Mouse (Mus musculus): ENCODE measurements at regions not wholly inside any gene's neighbourhood (a gene's known extent, or its start where the extent isn't known, plus 50 kb on each side); places are given as distances from the start of the nearest gene placed in this dataset.

- H3K4me2 ChIP-seq: peak overlapping the region; percentile 27
- 24% methylated on average over 16 of the region's 16 CpGs for WGBS
- peaks cover 8% of the 10 kb centered on the region for H3K4me1 ChIP-seq
- H3K27me3 ChIP-seq (replicated peaks): no peaks in the 10 kb centered on the region
- H3K27ac ChIP-seq: no peak overlapping the region
- no peak overlapping the region for H3K4me3 ChIP-seq (replicated peaks)
- H3K9me3 ChIP-seq: no peaks in the 10 kb centered on the region
- H3K36me3 ChIP-seq: no peaks in the 10 kb centered on the region
- no peak for ATAC-seq (ENCODE audit: insufficient read depth, low FRiP score, low read depth)
- H3K9ac ChIP-seq: no peak overlapping the region
Observed at GRCm38 (mm10) chr10:17230040-17230818, 492.8 kb upstream of the Cited2 start.

GRCm38 (mm10) chr10:17235955-17236650 is 486.9 kb upstream of the Cited2 start:
- 54% methylated on average over 10 of the region's 10 CpGs for WGBS
- H3K4me2 ChIP-seq: no peak overlapping the region
- no peak overlapping the region for H3K4me3 ChIP-seq (replicated peaks)
- H3K27me3 ChIP-seq (replicated peaks): no peaks in the 10 kb centered on the region
- no peak for ATAC-seq (ENCODE audit: insufficient read depth, low FRiP score, low read depth)
- H3K9me3 ChIP-seq: no peaks in the 10 kb centered on the region
- H3K36me3 ChIP-seq: no peaks in the 10 kb centered on the region
- H3K27ac ChIP-seq: no peak overlapping the region
- H3K4me1 ChIP-seq: no peaks in the 10 kb centered on the region
- H3K9ac ChIP-seq: no peak overlapping the region

- no peaks in the 10 kb centered on the region for H3K4me1 ChIP-seq
Observed at GRCm38 (mm10) chr10:17236761-17237160, 486.3 kb upstream of the Cited2 start.

GRCm38 (mm10) chr10:17237463-17237862 is 485.6 kb upstream of the Cited2 start:
- no peaks in the 10 kb centered on the region for H3K9me3 ChIP-seq
- 50% methylated on average over 11 of the region's 11 CpGs for WGBS
- H3K36me3 ChIP-seq: no peaks in the 10 kb centered on the region
- H3K4me3 ChIP-seq (replicated peaks): no peak overlapping the region
- no peaks in the 10 kb centered on the region for H3K27me3 ChIP-seq (replicated peaks)
- ATAC-seq (ENCODE audit: insufficient read depth, low FRiP score, low read depth): no peak
- no peak overlapping the region for H3K9ac ChIP-seq
- no peaks in the 10 kb centered on the region for H3K4me1 ChIP-seq
- no peak overlapping the region for H3K4me2 ChIP-seq
- H3K27ac ChIP-seq: no peak overlapping the region

More at GRCm38 (mm10) chr10:17236761-17237160, 486.3 kb upstream of the Cited2 start:
- WGBS: 62% methylated on average over 2 of the region's 2 CpGs
- Histone ChIP-seq H3K4me2 (no peak overlapping the region), H3K27ac (no peak overlapping the region), H3K27me3 (replicated peaks) (no peaks in the 10 kb centered on the region), H3K9ac (no peak overlapping the region), H3K9me3 (no peaks in the 10 kb centered on the region), H3K4me3 (replicated peaks) (no peak overlapping the region), H3K36me3 (no peaks in the 10 kb centered on the region)
- ATAC-seq (ENCODE audit: insufficient read depth, low FRiP score, low read depth): no peak

- H3K36me3 ChIP-seq: no peaks in the 10 kb centered on the region
- no peaks in the 10 kb centered on the region for H3K9me3 ChIP-seq
- no peak overlapping the region for H3K4me3 ChIP-seq (replicated peaks)
- no peak for ATAC-seq (ENCODE audit: insufficient read depth, low FRiP score, low read depth)
- H3K4me2 ChIP-seq: no peak overlapping the region
- no peaks in the 10 kb centered on the region for H3K27me3 ChIP-seq (replicated peaks)
- no peaks in the 10 kb centered on the region for H3K4me1 ChIP-seq
- no peak overlapping the region for H3K27ac ChIP-seq
- 76% methylated on average over 12 of the region's 12 CpGs for WGBS
- no peak overlapping the region for H3K9ac ChIP-seq
Observed at GRCm38 (mm10) chr10:17237918-17238850, 484.8 kb upstream of the Cited2 start.

GRCm38 (mm10) chr10:17248270-17248669 is 474.7 kb upstream of the Cited2 start:
- no peak for ATAC-seq (ENCODE audit: insufficient read depth, low FRiP score, low read depth)
- no peaks in the 10 kb centered on the region for H3K36me3 ChIP-seq
- H3K27ac ChIP-seq: no peak overlapping the region
- H3K27me3 ChIP-seq (replicated peaks): no peaks in the 10 kb centered on the region
- H3K4me3 ChIP-seq (replicated peaks): no peak overlapping the region
- 54% methylated on average over 2 of the region's 2 CpGs for WGBS
- no peak overlapping the region for H3K9ac ChIP-seq
- no peaks in the 10 kb centered on the region for H3K4me1 ChIP-seq
- no peak overlapping the region for H3K4me2 ChIP-seq
- no peaks in the 10 kb centered on the region for H3K9me3 ChIP-seq

- Histone ChIP-seq H3K9me3 (no peaks in the 10 kb centered on the region), H3K9ac (no peak overlapping the region), H3K4me2 (no peak overlapping the region), H3K27me3 (replicated peaks) (no peaks in the 10 kb centered on the region), H3K36me3 (no peaks in the 10 kb centered on the region), H3K4me3 (replicated peaks) (no peak overlapping the region), H3K27ac (no peak overlapping the region), H3K4me1 (no peaks in the 10 kb centered on the region)
- 48% methylated on average over 4 of the region's 4 CpGs for WGBS
- ATAC-seq (ENCODE audit: insufficient read depth, low FRiP score, low read depth): no peak
Observed at GRCm38 (mm10) chr10:17253040-17253439, 470.0 kb upstream of the Cited2 start.

GRCm38 (mm10) chr10:17260154-17260553 is 462.9 kb upstream of the Cited2 start:
- no peak overlapping the region for H3K4me3 ChIP-seq (replicated peaks)
- no peaks in the 10 kb centered on the region for H3K36me3 ChIP-seq
- H3K4me2 ChIP-seq: no peak overlapping the region
- H3K27ac ChIP-seq: no peak overlapping the region
- H3K4me1 ChIP-seq: no peaks in the 10 kb centered on the region
- H3K27me3 ChIP-seq (replicated peaks): no peaks in the 10 kb centered on the region
- H3K9ac ChIP-seq: no peak overlapping the region
- ATAC-seq (ENCODE audit: insufficient read depth, low FRiP score, low read depth): no peak
- 46% methylated on average over 4 of the region's 4 CpGs for WGBS
- no peaks in the 10 kb centered on the region for H3K9me3 ChIP-seq

GRCm38 (mm10) chr10:17260615-17261014 is 462.4 kb upstream of the Cited2 start:
- Histone ChIP-seq H3K36me3 (no peaks in the 10 kb centered on the region), H3K27me3 (replicated peaks) (no peaks in the 10 kb centered on the region), H3K4me3 (replicated peaks) (no peak overlapping the region), H3K4me2 (no peak overlapping the region), H3K4me1 (no peaks in the 10 kb centered on the region), H3K9me3 (no peaks in the 10 kb centered on the region), H3K27ac (no peak overlapping the region), H3K9ac (no peak overlapping the region)
- ATAC-seq (ENCODE audit: insufficient read depth, low FRiP score, low read depth): no peak
- 64% methylated on average over 4 of the region's 4 CpGs for WGBS

GRCm38 (mm10) chr10:17261192-17261824 is 461.7 kb upstream of the Cited2 start:
- H3K4me1 ChIP-seq: no peaks in the 10 kb centered on the region
- ATAC-seq (ENCODE audit: insufficient read depth, low FRiP score, low read depth): no peak
- H3K9ac ChIP-seq: no peak overlapping the region
- H3K27ac ChIP-seq: no peak overlapping the region
- no peaks in the 10 kb centered on the region for H3K36me3 ChIP-seq
- 36% methylated on average over 4 of the region's 4 CpGs for WGBS
- H3K9me3 ChIP-seq: no peaks in the 10 kb centered on the region
- H3K27me3 ChIP-seq (replicated peaks): no peaks in the 10 kb centered on the region
- H3K4me2 ChIP-seq: no peak overlapping the region
- H3K4me3 ChIP-seq (replicated peaks): no peak overlapping the region

GRCm38 (mm10) chr10:17261825-17262205 is 461.2 kb upstream of the Cited2 start:
- Histone ChIP-seq H3K27me3 (replicated peaks) (no peaks in the 10 kb centered on the region), H3K4me2 (no peak overlapping the region), H3K36me3 (no peaks in the 10 kb centered on the region), H3K27ac (no peak overlapping the region), H3K4me3 (replicated peaks) (no peak overlapping the region), H3K9ac (no peak overlapping the region), H3K9me3 (no peaks in the 10 kb centered on the region), H3K4me1 (no peaks in the 10 kb centered on the region)
- no peak for ATAC-seq (ENCODE audit: insufficient read depth, low FRiP score, low read depth)
- WGBS: 23% methylated on average over 3 of the region's 3 CpGs

Data from stomach, embryonic 15.5 days (tissue).